In the genomic region with DNA sequence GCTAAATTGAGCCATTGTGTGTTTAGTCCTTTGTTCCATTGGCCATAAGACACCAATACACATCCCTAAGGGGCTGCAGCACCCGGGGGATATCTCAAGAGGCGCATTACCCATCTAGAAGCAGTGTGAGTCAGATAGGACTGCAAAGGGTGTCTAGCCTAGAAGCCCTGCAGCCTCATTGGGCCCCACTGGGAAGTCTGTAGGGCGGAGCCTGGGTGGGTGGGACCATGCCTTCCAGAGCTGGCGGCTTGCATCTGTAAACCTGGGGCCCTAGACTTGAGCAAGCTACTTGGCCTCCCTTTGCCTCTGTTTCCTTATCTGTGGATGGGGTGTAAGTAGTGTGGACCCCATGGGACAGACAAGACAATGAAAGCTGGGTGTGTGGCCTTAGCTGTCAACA, we compare ENCODE assay signal across 14 mouse cellular contexts. TPM values are rescaled to one million over a fixed set of nuclear protein-coding genes. Genes with fewer than 3 reads are reported as not detected.
DNase-seq lines count a peak whose midpoint lies in the region; ATAC-seq and TF ChIP-seq lines count a peak whose summit lies in the region.
"Had no signal": no experiment of that assay in that cellular context is flagged by ENCODE, and none has a peak within 500 bp of the region (broad histone marks: within the 10 kb centered on the region; RNA-seq: fewer than 3 reads in every experiment).

No protein-coding gene starts in this region.

- peaks cover 51% of the 10 kb centered on the region for H3K4me1 ChIP-seq in heart, embryonic 13.5 days
- H3K4me1 ChIP-seq in heart, embryonic 11.5 days (ENCODE audit: control insufficient read depth, insufficient read depth, low read length), result peaks cover 27% of the 10 kb centered on the region
- peaks cover 6% of the 10 kb centered on the region; the same call in 1 of the 2 replicates for H3K4me1 ChIP-seq in G1E (ENCODE audit: insufficient read depth, low read depth, low read length)
- H3K4me1 ChIP-seq in small intestine, adult 2 months (ENCODE audit: control insufficient read depth, insufficient read depth, insufficient read length, low read length), result peaks cover 33% of the 10 kb centered on the region

- H3K4me2 ChIP-seq in heart, embryonic 13.5 days, result no peak overlapping the region
- H3K4me2 ChIP-seq in heart, embryonic 11.5 days, result no peak overlapping the region
- H3K4me2 ChIP-seq: kidney, embryonic 15.5 days had no signal

- no peak for TF ChIP-seq POLR2A in small intestine, adult 2 months (IDR thresholded peaks at IDR 0.05; ENCODE audit: low read depth, low read length)

- H3K4me3 ChIP-seq in heart, embryonic 13.5 days, result no peak overlapping the region
- H3K4me3 ChIP-seq in heart, embryonic 11.5 days (ENCODE audit: low read depth, low read length), result no peak overlapping the region
- H3K4me3 ChIP-seq in G1E (ENCODE audit: low read depth, low read length), result no peak overlapping the region
- no peak overlapping the region for H3K4me3 ChIP-seq in small intestine, adult 2 months (ENCODE audit: low read depth, low read length)
- H3K4me3 ChIP-seq: kidney, embryonic 15.5 days; megakaryocyte, embryonic 14.5 days had no signal

- 0 out of 2 replicates have a peak, but pooled peaks cover 8% of the 10 kb centered on the region for H3K27me3 ChIP-seq in heart, embryonic 13.5 days (replicated peaks)
- H3K27me3 ChIP-seq in heart, embryonic 11.5 days (ENCODE audit: control insufficient read depth, insufficient read depth, low read length), result no peaks in the 10 kb centered on the region
- H3K27me3 ChIP-seq in G1E (ENCODE audit: insufficient read depth, low read length), result peaks cover 14% of the 10 kb centered on the region
- H3K27me3 ChIP-seq in small intestine, adult 2 months (ENCODE audit: control insufficient read depth, insufficient read depth, low read length), result no peaks in the 10 kb centered on the region

- DNase-seq in G1E (ENCODE audit: low spot score), result no peak
- DNase-seq in gastrocnemius, postnatal 25 days, result peak; percentile 60
- DNase-seq in urinary bladder, postnatal 10 days (ENCODE audit: low spot score), result no peak
- DNase-seq: adrenal gland, adult 2 months; cerebellum, adult 8-10 months; heart, postnatal 10 days had no signal

- TF ChIP-seq CTCF in G1E (IDR thresholded peaks at IDR 0.05; ENCODE audit: low read depth, low read length), result no peak
- TF ChIP-seq CTCF in small intestine, adult 2 months (IDR thresholded peaks at IDR 0.05; ENCODE audit: extremely low read depth, insufficient read length, insufficient replicate concordance, low read depth, low read length), result no peak

- WGBS in heart, embryonic 13.5 days, result 54% methylated on average over 4 of the region's 4 CpGs
- WGBS in heart, embryonic 11.5 days (ENCODE audit: insufficient replicate concordance), result 59% methylated on average over 4 of the region's 4 CpGs
- 81% methylated on average over 4 of the region's 4 CpGs for WGBS in small intestine, adult 2 months

- no peaks in the 10 kb centered on the region for H3K9me3 ChIP-seq in heart, embryonic 13.5 days
- H3K9me3 ChIP-seq in heart, embryonic 11.5 days (replicated peaks; ENCODE audit: control insufficient read depth, low read length), result no peaks in the 10 kb centered on the region; the same call in 1 of the 2 replicates
- H3K9me3 ChIP-seq in G1E (replicated peaks), result no peaks in the 10 kb centered on the region
- H3K9me3 ChIP-seq: kidney, embryonic 15.5 days had no signal

- H3K9ac ChIP-seq in heart, embryonic 13.5 days, result 0 out of 2 replicates have a peak overlapping the region, but pooled peaks have one; percentile 14
- H3K9ac ChIP-seq in heart, embryonic 11.5 days (ENCODE audit: low read depth, low read length), result no peak overlapping the region
- H3K9ac ChIP-seq: kidney, embryonic 15.5 days had no signal

- ATAC-seq in heart, embryonic 13.5 days (ENCODE audit: extremely low read depth, insufficient number of reproducible peaks, low FRiP score, low TSS enrichment), result no peak
- ATAC-seq in heart, embryonic 11.5 days (replicated peaks; ENCODE audit: insufficient number of reproducible peaks, low FRiP score, low TSS enrichment), result no peak
- ATAC-seq in G1E (ENCODE audit: extremely low read depth, insufficient number of reproducible peaks, low FRiP score, poor library complexity, severe bottlenecking), result peak; percentile 63
- no peak for ATAC-seq in cerebellum, adult (ENCODE audit: insufficient number of reproducible peaks, low FRiP score, low TSS enrichment)
- ATAC-seq: forebrain, embryonic 14.5 days; hindbrain, postnatal 0 days had no signal

- no peaks in the 10 kb centered on the region for H3K36me3 ChIP-seq in heart, embryonic 13.5 days
- H3K36me3 ChIP-seq in heart, embryonic 11.5 days (ENCODE audit: control insufficient read depth, insufficient read depth, low read length), result no peaks in the 10 kb centered on the region
- H3K36me3 ChIP-seq in G1E (replicated peaks), result no peaks in the 10 kb centered on the region
- no peaks in the 10 kb centered on the region for H3K36me3 ChIP-seq in small intestine, adult 2 months (ENCODE audit: control insufficient read depth, insufficient read depth, low read length)
- H3K36me3 ChIP-seq: kidney, embryonic 15.5 days had no signal

- no peak overlapping the region for H3K27ac ChIP-seq in heart, embryonic 13.5 days (replicated peaks)
- H3K27ac ChIP-seq in heart, embryonic 11.5 days (ENCODE audit: low read depth, low read length), result no peak overlapping the region
- H3K27ac ChIP-seq in small intestine, adult 2 months (ENCODE audit: insufficient read depth, low read depth, low read length), result 0 out of 2 replicates have a peak overlapping the region, but pooled peaks have one; percentile 38
- H3K27ac ChIP-seq: hindbrain, postnatal 0 days; kidney, embryonic 15.5 days had no signal

RNA-seq across cellular contexts. Expression of a gene that starts 48.4 kb away (rescaled TPM):
- polyA plus RNA-seq in heart, embryonic 13.5 days (2015; fragmentation: Nextera tagmentation; extraction: Ambion mirVana), result 2.0 and 2.1 TPM in 2 replicates
- polyA plus RNA-seq in heart, embryonic 11.5 days (2014; fragmentation: Nextera tagmentation; extraction: Ambion mirVana), result 3.0 and 3.5 TPM in 2 replicates
- not detected in 2 replicates for total RNA-seq in G1E (2014; fragmentation: Nextera tagmentation)
- under 0.01 TPM in 1 of 2 replicates, not detected in the other for total RNA-seq in G1E (2017)
- polyA plus RNA-seq in G1E (2012), result not detected in 2 replicates
- 1 to 10 TPM; 1.4 TPM for total RNA-seq in gastrocnemius, postnatal 25 days (2021)
- polyA plus RNA-seq in small intestine, adult 2 months (2012; rRNA removed), result 0.47 and 0.86 TPM in 2 replicates

RNA-seq across cellular contexts. Expression of a gene that starts 54.8 kb away (rescaled TPM):
- 4.9 and 5.0 TPM in 2 replicates for polyA plus RNA-seq in heart, embryonic 13.5 days (2015; fragmentation: Nextera tagmentation; extraction: Ambion mirVana)
- 5.4 and 7.5 TPM in 2 replicates for polyA plus RNA-seq in heart, embryonic 11.5 days (2014; fragmentation: Nextera tagmentation; extraction: Ambion mirVana)
- 34.5 and 39.6 TPM in 2 replicates for total RNA-seq in G1E (2014; fragmentation: Nextera tagmentation)
- total RNA-seq in G1E (2017), result 37.8 and 43.3 TPM in 2 replicates
- polyA plus RNA-seq in G1E (2012), result 1.5 and 1.9 TPM in 2 replicates
- 1 to 10 TPM; 4.7 to 5.0 TPM for total RNA-seq in gastrocnemius, postnatal 25 days (2021)
- 1.9 and 4.1 TPM in 2 replicates for polyA plus RNA-seq in small intestine, adult 2 months (2012; rRNA removed)
